Mouse (Mus musculus) olfactory bulb, adult 2 months (tissue): Measurements from ENCODE around the gene Prdm11.

Source experiments
- CTCF ChIP-seq: fragments of 200-500 bp; IDR thresholded peaks from 2 replicates; pipeline ENCODE4 v1.5.1; 2012; ENCODE audit warnings: low read depth, mild to moderate bottlenecking, low read length, moderate library complexity; ENCODE audit not compliant: insufficient read depth
- POLR2A ChIP-seq: fragments of 200-500 bp; IDR thresholded peaks from 2 replicates; pipeline ENCODE4 v1.6.1; 2012; ENCODE audit warnings: mild to moderate bottlenecking, low read depth, low read length, moderate library complexity; ENCODE audit not compliant: insufficient read depth

GRCm38 (mm10) chr2:93041470-93041869 is 4.5 kb downstream of the Prdm11 start:
- TF ChIP-seq POLR2A (no peak), CTCF (no peak)
